Mouse (Mus musculus): ENCODE results near the gene Wwp2. TPM values are rescaled to one million over a fixed set of nuclear protein-coding genes. Genes with fewer than 3 reads are reported as not detected.

Wwp2 gene
- total and polyA plus RNA-seq, 3 experiments = 21.8 to 31.5 TPM; not detected in 1

GRCm38 (mm10) chr8:107412552-107412951 lies 23.6 kb upstream of the Wwp2 start:
- H3K27ac ChIP-seq (ENCODE audit: control insufficient read depth, low read depth, low read length) = no peak overlapping the region

GRCm38 (mm10) chr8:107413881-107414280 lies 22.3 kb upstream of the Wwp2 start:
- TF ChIP-seq ZNF384 (IDR thresholded peaks at IDR 0.05; ENCODE audit: low read depth, low read length) (no peak), USF2 (IDR thresholded peaks at IDR 0.05; ENCODE audit: borderline replicate concordance in 1 of 2, insufficient read depth in 1 of 2, low read depth in 1 of 2, low read length in 2 of 2) (no peak), GATA1 (IDR thresholded peaks at IDR 0.05; ENCODE audit: low read depth, low read length) (no peak), SMC3 (IDR thresholded peaks at IDR 0.05; ENCODE audit: low read depth, low read length) (no peak), MYC (IDR thresholded peaks at IDR 0.05; ENCODE audit: low read depth, low read length) (no peak), UBTF (IDR thresholded peaks at IDR 0.05; ENCODE audit: borderline replicate concordance, insufficient read depth, low read depth, low read length) (no peak)

More at GRCm38 (mm10) chr8:107412552-107412951, 23.6 kb upstream of the Wwp2 start:
- Histone ChIP-seq H3K9ac (ENCODE audit: control insufficient read depth, low read depth, low read length, poor library complexity, severe bottlenecking) (no peak overlapping the region), H3K4me3 (ENCODE audit: control insufficient read depth in 1 of 2, insufficient read depth in 1 of 2, low read depth in 2 of 2, low read length in 2 of 2) (no peak overlapping the region), H3K79me2 (ENCODE audit: control insufficient read depth, insufficient read depth, low read length, poor library complexity) (no peaks in the 10 kb centered on the region; the same call in 1 of the 2 replicates), H3K36me3 (ENCODE audit: control insufficient read depth in 1 of 2, insufficient read depth in 2 of 2, low read length in 2 of 2) (peaks cover 0 to 5% of the 10 kb centered on the region in 2 experiments; a peak in 2 of 4 replicates), H3K4me1 (ENCODE audit: control insufficient read depth in 1 of 2, insufficient read depth in 2 of 2, low read length in 2 of 2) (no peaks in the 10 kb centered on the region), H3K27me3 (ENCODE audit: control insufficient read depth in 1 of 2, insufficient read depth in 2 of 2, low read length in 2 of 2) (no peaks in the 10 kb centered on the region), H3K9me3 (replicated peaks; ENCODE audit: insufficient read depth, low read length) (no peaks in the 10 kb centered on the region)
- TF ChIP-seq MYC (IDR thresholded peaks at IDR 0.05; ENCODE audit: low read depth, low read length) (no peak), ZMIZ1 (IDR thresholded peaks at IDR 0.05; ENCODE audit: low read depth, low read length) (no peak), JUND (IDR thresholded peaks at IDR 0.05; ENCODE audit: low read depth, low read length) (no peak), ELF1 (IDR thresholded peaks at IDR 0.05; ENCODE audit: low read depth, low read length) (no peak), UBTF (IDR thresholded peaks at IDR 0.05; ENCODE audit: borderline replicate concordance, insufficient read depth, low read depth, low read length) (no peak), MAZ (IDR thresholded peaks at IDR 0.05; ENCODE audit: low read depth, low read length) (no peak), NRF1 (IDR thresholded peaks at IDR 0.05; ENCODE audit: insufficient read depth, low read depth, low read length, poor library complexity, severe bottlenecking) (no peak), GABPA (IDR thresholded peaks at IDR 0.05; ENCODE audit: low read depth, low read length) (no peak), BHLHE40 (IDR thresholded peaks at IDR 0.05; ENCODE audit: borderline replicate concordance, low read depth, low read length) (no peak), ZKSCAN1 (IDR thresholded peaks at IDR 0.05; ENCODE audit: low read depth, low read length) (no peak), NELFE (IDR thresholded peaks at IDR 0.05; ENCODE audit: low read depth, low read length) (no peak)
- no peak for DNase-seq (ENCODE audit: low read depth, low spot score)

More at GRCm38 (mm10) chr8:107413881-107414280, 22.3 kb upstream of the Wwp2 start:
- Histone ChIP-seq H3K4me3 (ENCODE audit: control insufficient read depth in 1 of 2, insufficient read depth in 1 of 2, low read depth in 2 of 2, low read length in 2 of 2) (no peak overlapping the region), H3K27ac (ENCODE audit: control insufficient read depth, low read depth, low read length) (no peak overlapping the region), H3K4me1 (ENCODE audit: control insufficient read depth in 1 of 2, insufficient read depth in 2 of 2, low read length in 2 of 2) (no peaks in the 10 kb centered on the region), H3K9me3 (replicated peaks; ENCODE audit: insufficient read depth, low read length) (no peaks in the 10 kb centered on the region), H3K36me3 (ENCODE audit: control insufficient read depth in 1 of 2, insufficient read depth in 2 of 2, low read length in 2 of 2) (peaks cover 0 to 15% of the 10 kb centered on the region in 2 experiments; a peak in 2 of 4 replicates), H3K27me3 (ENCODE audit: control insufficient read depth in 1 of 2, insufficient read depth in 2 of 2, low read length in 2 of 2) (no peaks in the 10 kb centered on the region), H3K9ac (ENCODE audit: control insufficient read depth, low read depth, low read length, poor library complexity, severe bottlenecking) (no peak overlapping the region), H3K79me2 (ENCODE audit: control insufficient read depth, insufficient read depth, low read length, poor library complexity) (no peaks in the 10 kb centered on the region; the same call in 1 of the 2 replicates)
- DNase-seq (ENCODE audit: low read depth, low spot score) = no peak

Measured in MEL (cell line).